Mouse (Mus musculus) midbrain, embryonic 16.5 days (tissue): ENCODE measurements around the gene Olfr1441. TPM values are rescaled to one million over a fixed set of nuclear protein-coding genes. Genes with fewer than 3 reads are reported as not detected.

ENCODE experiments used
- ATAC-seq: fragments of 200-750 bp; cut with Nextera tagmentation; 2 replicates; pipeline ENCODE4 v1.8.0; 2017; ENCODE audit warnings: moderate TSS enrichment
- H3K27ac ChIP-seq: fragments of 300-500 bp; sonication (generic); 2 replicates; pipeline ENCODE4 v1.5.1; 2014; ENCODE audit warnings: mild to moderate bottlenecking, low read length, mixed read lengths
- H3K27me3 ChIP-seq: fragments of 300-500 bp; sonication (generic); 2 replicates; pipeline ENCODE4 v1.6.1; 2014; ENCODE audit warnings: low read depth, low read length, mixed read lengths; ENCODE audit not compliant: control insufficient read depth, insufficient read depth
- H3K36me3 ChIP-seq: fragments of 300-500 bp; sonication (generic); 2 replicates; pipeline ENCODE4 v1.6.1; 2014; ENCODE audit warnings: mild to moderate bottlenecking, low read length, moderate library complexity, mixed read lengths; ENCODE audit not compliant: control insufficient read depth, insufficient read depth
- H3K4me1 ChIP-seq: fragments of 300-500 bp; sonication (generic); 2 replicates; pipeline ENCODE4 v1.6.1; 2014; ENCODE audit warnings: mild to moderate bottlenecking, low read length, mixed read lengths; ENCODE audit not compliant: control insufficient read depth, insufficient read depth
- H3K4me2 ChIP-seq: fragments of 300-500 bp; sonication (generic); 2 replicates; pipeline ENCODE4 v1.6.1; 2014; ENCODE audit warnings: mild to moderate bottlenecking, low read length, mixed read lengths
- H3K4me3 ChIP-seq: fragments of 300-500 bp; sonication (generic); 2 replicates; pipeline ENCODE4 v1.5.1; 2014; ENCODE audit warnings: low read depth, mild to moderate bottlenecking, low read length, moderate library complexity, mixed read lengths
- H3K9ac ChIP-seq: fragments of 300-500 bp; sonication (generic); 2 replicates; pipeline ENCODE4 v1.6.1; 2014; ENCODE audit warnings: low read depth, low read length, mixed read lengths
- H3K9me3 ChIP-seq: fragments of 300-500 bp; sonication (generic); replicated peaks from 2 replicates; pipeline ENCODE4 v1.6.1; 2014; ENCODE audit warnings: mild to moderate bottlenecking, low read length, mixed read lengths; ENCODE audit not compliant: control insufficient read depth, poor library complexity, severe bottlenecking
- WGBS: fragments of 180-500 bp; shearing (Covaris S2); extraction: QIAGEN DNeasy Blood & Tissue Kit; methylation state at CpG from one replicate; pipeline ENCODE4 v1.1.7; 2014; 5-methylcytosine and 5-hydroxymethylcytosine counted together
- polyA plus RNA-seq: library from polyadenylated mRNA; unstranded; fragments of >200 nt; fragmentation: Nextera tagmentation; extraction: Ambion mirVana; gene quantifications from 2 replicates; pipeline ENCODE4 v1.2.1, GENCODE M21; 2015

Gene Olfr1441
- polyA plus RNA-seq, 1 experiment from 2014 or later = not detected

- ATAC-seq = no peak
These were observed 50.2 kb downstream of the Olfr1441 start for GRCm38 (mm10) chr19:12467436-12467835.

GRCm38 (mm10) chr19:12471866-12472265 is 54.6 kb downstream of the Olfr1441 start:
- ATAC-seq = no peak
- H3K36me3 ChIP-seq = peaks cover 32% of the 10 kb centered on the region

More at GRCm38 (mm10) chr19:12467436-12467835, 50.2 kb downstream of the Olfr1441 start:
- H3K4me3 ChIP-seq = no peak overlapping the region
- H3K27ac ChIP-seq = no peak overlapping the region
- H3K4me1 ChIP-seq = no peaks in the 10 kb centered on the region
- H3K36me3 ChIP-seq = peaks cover 24% of the 10 kb centered on the region
- no peaks in the 10 kb centered on the region for H3K9me3 ChIP-seq
- H3K4me2 ChIP-seq = no peak overlapping the region
- no peak overlapping the region for H3K9ac ChIP-seq
- 82% methylated on average over 5 of the region's 5 CpGs for WGBS
- no peaks in the 10 kb centered on the region for H3K27me3 ChIP-seq

GRCm38 (mm10) chr19:12472381-12472976 is 55.2 kb downstream of the Olfr1441 start:
- H3K4me3 ChIP-seq = no peak overlapping the region
- 89% methylated on average over 5 of the region's 5 CpGs for WGBS
- no peak for ATAC-seq
- H3K4me2 ChIP-seq = no peak overlapping the region
- no peaks in the 10 kb centered on the region for H3K9me3 ChIP-seq
- no peaks in the 10 kb centered on the region for H3K4me1 ChIP-seq
- H3K27me3 ChIP-seq = no peaks in the 10 kb centered on the region
- H3K9ac ChIP-seq = no peak overlapping the region
- peaks cover 32% of the 10 kb centered on the region for H3K36me3 ChIP-seq
- no peak overlapping the region for H3K27ac ChIP-seq

More at GRCm38 (mm10) chr19:12471866-12472265, 54.6 kb downstream of the Olfr1441 start:
- H3K4me2 ChIP-seq = no peak overlapping the region
- H3K9me3 ChIP-seq = no peaks in the 10 kb centered on the region
- no peak overlapping the region for H3K27ac ChIP-seq
- H3K4me1 ChIP-seq = no peaks in the 10 kb centered on the region
- WGBS = 73% methylated on average over 3 of the region's 3 CpGs
- no peak overlapping the region for H3K4me3 ChIP-seq
- no peaks in the 10 kb centered on the region for H3K27me3 ChIP-seq
- no peak overlapping the region for H3K9ac ChIP-seq

Other genes with a start within 250 kb of the Olfr1441 start
- not detected in 2 replicates for gene Olfr1555-ps1, start 247.3 kb upstream of the Olfr1441 start, polyA plus RNA-seq
- gene Olfr1431, start 216.8 kb upstream of the Olfr1441 start, polyA plus RNA-seq = 0.08 TPM in 1 of 2 replicates, not detected in the other
- gene Olfr1432, start 184.8 kb upstream of the Olfr1441 start, polyA plus RNA-seq = not detected in 2 replicates
- gene Olfr262, start 175.8 kb upstream of the Olfr1441 start, polyA plus RNA-seq = not detected in 2 replicates
- gene Olfr235, start 156.4 kb upstream of the Olfr1441 start, polyA plus RNA-seq = 0.09 TPM in 1 of 2 replicates, not detected in the other
- gene Olfr1434, start 137.6 kb upstream of the Olfr1441 start, polyA plus RNA-seq = not detected in 2 replicates
- gene Olfr1436, start 118.3 kb upstream of the Olfr1441 start, polyA plus RNA-seq = not detected in 2 replicates
- not detected in 2 replicates for gene Olfr1437, start 92.3 kb upstream of the Olfr1441 start, polyA plus RNA-seq
- gene Olfr1438-ps1, start 81.5 kb upstream of the Olfr1441 start, polyA plus RNA-seq = not detected in 2 replicates
- gene Olfr1440, start 30.2 kb upstream of the Olfr1441 start, polyA plus RNA-seq = not detected in 2 replicates
- gene Pfpl, start 10.5 kb downstream of the Olfr1441 start, polyA plus RNA-seq = not detected in 2 replicates
- 0.69 and 0.71 TPM in 2 replicates for gene Mpeg1, start 43.3 kb downstream of the Olfr1441 start, polyA plus RNA-seq
- 38.6 and 39.3 TPM in 2 replicates for gene Dtx4, start 84.0 kb downstream of the Olfr1441 start, polyA plus RNA-seq
- gene Fam111a, start 128.3 kb downstream of the Olfr1441 start, polyA plus RNA-seq = 5.3 and 6.5 TPM in 2 replicates
- gene Gm4952, start 182.5 kb downstream of the Olfr1441 start, polyA plus RNA-seq = 0.09 TPM in 1 of 2 replicates, not detected in the other
- not detected in 2 replicates for gene Glyat, start 215.9 kb downstream of the Olfr1441 start, polyA plus RNA-seq